Mouse (Mus musculus): ENCODE measurements around the gene Nras. TPM values are rescaled to one million over a fixed set of nuclear protein-coding genes. Genes with fewer than 3 reads are reported as not detected.

The Nras gene
- total RNA-seq, 1 experiment: 113 TPM

DNA sequence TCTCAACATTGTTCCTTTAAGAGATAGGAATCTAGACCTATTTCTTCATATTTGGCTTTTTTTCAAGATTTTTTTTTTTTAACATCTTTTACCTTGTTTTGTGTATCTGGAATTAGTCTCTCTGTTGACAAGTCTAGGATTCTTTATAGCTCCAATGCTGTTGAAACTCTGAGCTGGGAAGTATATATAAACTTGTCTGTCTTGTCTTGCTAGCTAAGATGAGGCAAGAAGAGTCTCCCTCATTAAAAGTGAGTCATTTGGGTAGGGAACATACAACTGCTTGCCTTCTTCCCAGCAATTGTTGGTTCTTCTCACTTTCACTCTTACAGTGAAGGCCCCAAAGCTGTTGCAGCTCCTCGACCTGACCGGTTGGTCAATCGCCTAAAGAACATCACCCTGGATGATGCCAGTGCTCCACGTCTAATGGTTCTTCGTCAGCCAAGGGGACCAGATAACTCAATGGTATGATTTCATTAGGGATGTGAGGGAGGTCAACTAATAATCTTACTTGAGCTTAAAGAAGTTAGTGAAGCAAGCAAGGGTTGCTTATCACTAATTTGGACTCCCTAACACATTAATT, 2.0 kb upstream of the Nras start:
- H3K9me3 ChIP-seq (ENCODE audit: control insufficient read depth, insufficient read depth, low read depth, low read length): no peaks in the 10 kb centered on the region
- no peak for TF ChIP-seq MAFK (IDR thresholded peaks at IDR 0.05; ENCODE audit: insufficient read depth, low read depth, low read length)
- no peak for TF ChIP-seq HCFC1 (IDR thresholded peaks at IDR 0.05; ENCODE audit: borderline replicate concordance, insufficient read depth, low read length)
- no peak for TF ChIP-seq ZC3H11A (IDR thresholded peaks at IDR 0.05; ENCODE audit: borderline replicate concordance, low read depth, low read length)
- no peak for TF ChIP-seq ZNF384 (IDR thresholded peaks at IDR 0.05; ENCODE audit: low read depth, low read length)
- no peak for TF ChIP-seq CHD2 (IDR thresholded peaks at IDR 0.05; ENCODE audit: low read depth, low read length)
- DNase-seq (ENCODE audit: low read depth, low spot score): no peak
- H3K4me1 ChIP-seq (ENCODE audit: control insufficient read depth in 2 of 2, insufficient read depth in 2 of 2, low read length in 2 of 2, poor library complexity in 1 of 2): no peaks in the 10 kb centered on the region
- peaks cover 25% of the 10 kb centered on the region for H3K36me3 ChIP-seq (ENCODE audit: control insufficient read depth, insufficient read depth, low read length, poor library complexity, severe bottlenecking)
- no peak overlapping the region for H3K4me3 ChIP-seq (ENCODE audit: insufficient read depth in 1 of 2, low read depth in 1 of 2, low read length in 2 of 2, poor library complexity in 1 of 2, severe bottlenecking in 1 of 2)
- in situ Hi-C loops (cut with MboI; ENCODE audit: low sequenced_read_pairs in 2 of 2, unreplicated experiment in 2 of 2): no loop called here
- H3K9ac ChIP-seq (ENCODE audit: insufficient read depth, low read depth, low read length, poor library complexity, severe bottlenecking): no peak overlapping the region
- no peak overlapping the region for H3K27ac ChIP-seq (ENCODE audit: insufficient read depth, low read depth, low read length, poor library complexity, severe bottlenecking)

- H3K27ac ChIP-seq (ENCODE audit: insufficient read depth, low read depth, low read length, poor library complexity, severe bottlenecking): peak overlapping the region; percentile 44; the same call in 1 of the 2 replicates
- DNase-seq (ENCODE audit: low read depth, low spot score): no peak
- in situ Hi-C loops (cut with MboI; ENCODE audit: low sequenced_read_pairs in 2 of 2, unreplicated experiment in 2 of 2): no loop called here
- no peaks in the 10 kb centered on the region for H3K4me1 ChIP-seq (ENCODE audit: control insufficient read depth in 2 of 2, insufficient read depth in 2 of 2, low read length in 2 of 2, poor library complexity in 1 of 2)
- peaks cover 29% of the 10 kb centered on the region for H3K36me3 ChIP-seq (ENCODE audit: control insufficient read depth, insufficient read depth, low read length, poor library complexity, severe bottlenecking)
- 0 out of 2 replicates have a peak overlapping the region, but pooled peaks have one; percentile 3 for H3K9ac ChIP-seq (ENCODE audit: insufficient read depth, low read depth, low read length, poor library complexity, severe bottlenecking)
- no peak for TF ChIP-seq ZC3H11A (IDR thresholded peaks at IDR 0.05; ENCODE audit: borderline replicate concordance, low read depth, low read length)
- TF ChIP-seq CHD2 (IDR thresholded peaks at IDR 0.05; ENCODE audit: low read depth, low read length): no peak
- TF ChIP-seq ZNF384 (IDR thresholded peaks at IDR 0.05; ENCODE audit: low read depth, low read length): no peak
- TF ChIP-seq MAFK (IDR thresholded peaks at IDR 0.05; ENCODE audit: insufficient read depth, low read depth, low read length): no peak
- TF ChIP-seq HCFC1 (IDR thresholded peaks at IDR 0.05; ENCODE audit: borderline replicate concordance, insufficient read depth, low read length): no peak
- H3K9me3 ChIP-seq (ENCODE audit: control insufficient read depth, insufficient read depth, low read depth, low read length): no peaks in the 10 kb centered on the region
- H3K4me3 ChIP-seq (ENCODE audit: insufficient read depth in 1 of 2, low read depth in 1 of 2, low read length in 2 of 2, poor library complexity in 1 of 2, severe bottlenecking in 1 of 2): peak overlapping the region; percentile 68 to 71
Measured at GRCm38 (mm10) chr3:103057752-103058151, 333 bp upstream of the Nras start.

GRCm38 (mm10) chr3:103066927-103067326, 8.8 kb downstream of the Nras start:
- TF ChIP-seq ZC3H11A (IDR thresholded peaks at IDR 0.05; ENCODE audit: borderline replicate concordance, low read depth, low read length): no peak
- TF ChIP-seq MAFK (IDR thresholded peaks at IDR 0.05; ENCODE audit: insufficient read depth, low read depth, low read length): no peak
- no peak for TF ChIP-seq CHD2 (IDR thresholded peaks at IDR 0.05; ENCODE audit: low read depth, low read length)
- TF ChIP-seq HCFC1 (IDR thresholded peaks at IDR 0.05; ENCODE audit: borderline replicate concordance, insufficient read depth, low read length): no peak
- no peak for TF ChIP-seq ZNF384 (IDR thresholded peaks at IDR 0.05; ENCODE audit: low read depth, low read length)

GRCm38 (mm10) chr3:103068971-103069370, 10.9 kb downstream of the Nras start:
- Histone ChIP-seq H3K4me3 (ENCODE audit: insufficient read depth in 1 of 2, low read depth in 1 of 2, low read length in 2 of 2, poor library complexity in 1 of 2, severe bottlenecking in 1 of 2) (no peak overlapping the region), H3K27ac (ENCODE audit: insufficient read depth, low read depth, low read length, poor library complexity, severe bottlenecking) (no peak overlapping the region), H3K9ac (ENCODE audit: insufficient read depth, low read depth, low read length, poor library complexity, severe bottlenecking) (no peak overlapping the region), H3K36me3 (ENCODE audit: control insufficient read depth, insufficient read depth, low read length, poor library complexity, severe bottlenecking) (peaks cover 23% of the 10 kb centered on the region), H3K4me1 (ENCODE audit: control insufficient read depth in 2 of 2, insufficient read depth in 2 of 2, low read length in 2 of 2, poor library complexity in 1 of 2) (no peaks in the 10 kb centered on the region), H3K9me3 (ENCODE audit: control insufficient read depth, insufficient read depth, low read depth, low read length) (no peaks in the 10 kb centered on the region)
- TF ChIP-seq ZC3H11A (IDR thresholded peaks at IDR 0.05; ENCODE audit: borderline replicate concordance, low read depth, low read length) (no peak), ZNF384 (IDR thresholded peaks at IDR 0.05; ENCODE audit: low read depth, low read length) (no peak), CHD2 (IDR thresholded peaks at IDR 0.05; ENCODE audit: low read depth, low read length) (no peak)
- DNase-seq (ENCODE audit: low read depth, low spot score): no peak
- in situ Hi-C loops (cut with MboI; ENCODE audit: low sequenced_read_pairs in 2 of 2, unreplicated experiment in 2 of 2): loop anchor here in 1 of 2 experiments (10.0 kb wide), 1 partner anchor 86 kb away; no protein-coding TSS in a partner anchor

More at GRCm38 (mm10) chr3:103066927-103067326, 8.8 kb downstream of the Nras start:
- Histone ChIP-seq H3K4me1 (ENCODE audit: control insufficient read depth in 2 of 2, insufficient read depth in 2 of 2, low read length in 2 of 2, poor library complexity in 1 of 2) (no peaks in the 10 kb centered on the region), H3K27ac (ENCODE audit: insufficient read depth, low read depth, low read length, poor library complexity, severe bottlenecking) (no peak overlapping the region), H3K4me3 (ENCODE audit: insufficient read depth in 1 of 2, low read depth in 1 of 2, low read length in 2 of 2, poor library complexity in 1 of 2, severe bottlenecking in 1 of 2) (no peak overlapping the region), H3K9me3 (ENCODE audit: control insufficient read depth, insufficient read depth, low read depth, low read length) (no peaks in the 10 kb centered on the region), H3K9ac (ENCODE audit: insufficient read depth, low read depth, low read length, poor library complexity, severe bottlenecking) (no peak overlapping the region), H3K36me3 (ENCODE audit: control insufficient read depth, insufficient read depth, low read length, poor library complexity, severe bottlenecking) (peaks cover 36% of the 10 kb centered on the region)
- in situ Hi-C loops (cut with MboI; ENCODE audit: low sequenced_read_pairs in 2 of 2, unreplicated experiment in 2 of 2): loop anchor here in 1 of 2 experiments (10.0 kb wide), 1 partner anchor 88 kb away; no protein-coding TSS in a partner anchor
- DNase-seq (ENCODE audit: low read depth, low spot score): no peak
